Mouse (Mus musculus): ENCODE results near the gene Slc12a5.

DNA sequence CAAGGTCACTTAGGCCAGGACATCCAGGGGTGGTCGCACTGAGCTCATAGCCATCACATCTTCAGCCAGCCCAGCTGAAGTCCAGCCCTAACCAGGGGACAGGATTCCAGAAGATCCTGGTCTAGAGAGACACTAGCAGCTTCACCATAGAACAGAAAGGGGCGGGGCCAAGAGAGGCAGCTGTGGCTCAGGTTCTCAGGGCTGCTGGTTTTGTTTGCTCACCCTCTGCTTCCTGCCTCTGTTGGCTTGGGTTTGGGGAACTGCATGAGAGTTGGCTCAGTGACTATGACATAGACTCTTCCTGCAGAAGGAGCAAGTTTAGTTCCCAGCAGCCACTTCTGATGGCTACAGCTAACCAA lies 47.2 kb upstream of the Slc12a5 start:
- no peak for TF ChIP-seq EP300 (IDR thresholded peaks at IDR 0.05; ENCODE audit: low read depth)
- TF ChIP-seq CTCF (IDR thresholded peaks at IDR 0.05; ENCODE audit: low read depth): no peak
